Mouse (Mus musculus) gastrocnemius, postnatal 36 days (tissue): Measurements from ENCODE around the gene Zbtb24. TPM values are rescaled to one million over a fixed set of nuclear protein-coding genes. Genes with fewer than 3 reads are reported as not detected.
"Not testable (repeated sequence)": the region's sequence is repeated elsewhere in the genome, so short reads cannot be mapped to it uniquely, and the experiment has no call there.

Experiments used
- DNase-seq, 2 experiments: peaks; one replicate each; pipeline ENCODE4 v3.0.0; 2022
- intact Hi-C: fragments of 180-260 bp; cut with DNase I; formaldehyde crosslinking; loops from one replicate; pipeline ENCODE4 v1.15.1; 2025
- long read RNA-seq, 2 experiments: library from polyadenylated mRNA; stranded (forward); transcript quantifications; one replicate each; pipeline ENCODE4 v2.0.0; 2021
- total RNA-seq, 2 experiments: library from RNA; stranded (reverse); gene quantifications; 2 replicates each; pipeline ENCODE4 v1.2.3; 2021

Gene Zbtb24
- total RNA-seq, result 1 to 10 TPM; 3.5 to 4.5 TPM
- long read RNA-seq, experiment 1, partial matches to known transcripts, result 0 of 1 reads
- long read RNA-seq, experiment 1, other reads (novel, unspliced or antisense), result 1 of 1 reads
- long read RNA-seq, experiment 2, partial matches to known transcripts, result 0 of 2 reads
- long read RNA-seq, experiment 2, other reads (novel, unspliced or antisense), result 0 of 2 reads

- intact Hi-C loops, result no loop called here
- peak; percentile 93 to 94 for DNase-seq
These were observed at the start of gene Zbtb24 for GRCm38 (mm10) chr10:41450137-41450670. Zbtb24 (plus strand) TSS chr10:41450383.

GRCm38 (mm10) chr10:41401097-41401496, 49.1 kb upstream of the Zbtb24 start:
- DNase-seq, result no peak
- intact Hi-C loops, result no loop called here

GRCm38 (mm10) chr10:41403364-41403763, 46.8 kb upstream of the Zbtb24 start:
- intact Hi-C loops, result no loop called here
- no peak for DNase-seq

DNA sequence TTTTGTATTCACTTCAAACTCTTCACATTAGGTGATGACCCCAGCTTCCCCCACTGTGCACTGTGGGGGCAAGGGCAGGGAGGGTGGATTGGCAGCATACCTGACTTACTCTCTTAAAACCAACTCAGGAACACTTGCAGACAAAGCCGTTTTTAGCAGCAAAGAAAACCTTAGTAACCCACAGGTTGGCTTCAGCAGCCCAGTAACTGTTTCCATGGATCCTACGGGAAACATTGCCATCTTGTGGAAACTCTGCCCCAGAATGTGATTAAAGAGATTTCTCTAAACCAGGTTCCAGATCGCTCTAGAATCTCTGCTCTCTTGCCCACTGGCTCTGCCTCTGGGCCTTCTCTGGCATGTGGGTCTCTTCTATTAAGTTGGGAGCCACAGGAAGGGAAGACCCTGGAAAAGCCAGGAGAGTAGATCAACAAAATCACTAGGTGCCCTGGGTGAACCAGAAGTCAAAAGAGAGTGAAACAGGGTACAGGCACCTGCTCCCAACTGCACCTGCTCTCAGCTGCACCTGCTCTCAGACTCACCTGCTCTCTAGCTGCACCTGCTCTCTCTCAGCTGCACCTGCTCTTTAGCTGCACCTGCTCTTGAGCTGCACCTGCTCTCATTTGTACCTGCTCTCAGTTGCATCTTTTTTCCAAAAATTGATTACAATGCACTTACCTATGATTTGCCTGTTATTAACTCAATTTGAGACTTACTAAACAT, 46.1 kb upstream of the Zbtb24 start:
- no peak for DNase-seq
- intact Hi-C loops, result no loop called here

GRCm38 (mm10) chr10:41410176-41410575, 40.0 kb upstream of the Zbtb24 start:
- DNase-seq, intact Hi-C loops: not testable (repeated sequence)

DNA sequence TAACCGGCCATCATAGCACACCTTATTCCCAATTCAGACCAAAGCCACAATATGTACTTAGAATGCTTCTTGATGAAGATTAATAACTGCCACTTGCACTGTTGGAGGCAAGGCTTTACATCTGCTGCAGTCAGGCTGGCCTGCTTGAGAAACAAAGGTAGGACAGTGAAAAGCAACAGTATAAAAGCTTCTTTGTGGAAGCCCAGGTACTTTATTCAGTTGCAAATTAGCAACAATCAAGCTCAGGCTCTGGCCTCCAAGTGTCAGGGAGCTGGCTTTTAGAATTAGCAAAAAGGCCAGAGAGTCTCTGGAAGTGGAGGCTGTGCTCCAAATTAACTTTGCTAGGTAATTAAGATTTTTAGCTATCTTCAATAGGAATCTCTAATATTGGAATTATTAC, 39.4 kb upstream of the Zbtb24 start:
- DNase-seq, intact Hi-C loops: not testable (repeated sequence)

DNA sequence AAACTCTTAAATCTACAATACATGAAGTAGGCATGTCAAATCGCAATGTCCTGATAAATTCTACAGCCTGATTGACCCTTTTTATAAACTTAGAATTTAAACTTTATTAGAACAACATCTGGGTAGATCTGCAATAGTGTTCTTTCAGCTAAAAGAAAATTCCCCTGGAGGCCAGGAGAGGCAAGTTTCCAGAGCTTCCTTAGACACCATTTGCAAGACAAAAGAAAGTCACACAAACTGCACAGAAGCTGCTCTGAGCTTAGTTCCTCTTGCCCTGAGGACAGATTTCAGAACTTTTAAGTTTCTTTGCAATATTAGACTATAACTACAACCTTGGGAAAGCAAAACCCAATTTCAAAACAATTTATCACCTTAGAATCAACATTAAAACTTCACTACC, 36.7 kb upstream of the Zbtb24 start:
- DNase-seq, intact Hi-C loops: not testable (repeated sequence)

DNA sequence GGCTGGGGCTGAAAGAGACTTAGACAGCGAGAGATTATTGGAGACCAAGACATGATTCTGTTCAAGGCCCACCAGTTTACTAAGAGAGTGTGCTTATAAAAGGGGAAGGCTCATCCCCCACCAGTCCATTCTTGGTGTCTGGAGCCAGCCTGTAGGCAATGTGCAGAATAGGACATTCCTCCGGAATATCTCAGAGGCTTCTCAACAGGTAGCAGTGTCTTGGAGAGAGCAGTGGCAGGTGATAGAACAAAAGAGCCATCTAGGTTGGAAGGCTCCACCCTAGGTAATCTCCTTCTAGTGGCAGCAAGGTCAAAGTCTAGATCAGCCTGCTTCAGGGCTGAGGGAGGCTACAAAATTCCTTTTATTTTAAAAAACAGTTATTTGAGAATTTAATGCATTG, 34.8 kb upstream of the Zbtb24 start:
- DNase-seq, intact Hi-C loops: not testable (repeated sequence)

GRCm38 (mm10) chr10:41420496-41421200, 29.5 kb upstream of the Zbtb24 start:
- DNase-seq, result no peak
- intact Hi-C loops, result no loop called here

- no peak for DNase-seq
- intact Hi-C loops, result no loop called here
These were observed 26.5 kb upstream of the Zbtb24 start for GRCm38 (mm10) chr10:41423681-41424080.

- intact Hi-C loops, result no loop called here
- DNase-seq, result no peak
These were observed 23.8 kb upstream of the Zbtb24 start for GRCm38 (mm10) chr10:41426368-41426767.

DNA sequence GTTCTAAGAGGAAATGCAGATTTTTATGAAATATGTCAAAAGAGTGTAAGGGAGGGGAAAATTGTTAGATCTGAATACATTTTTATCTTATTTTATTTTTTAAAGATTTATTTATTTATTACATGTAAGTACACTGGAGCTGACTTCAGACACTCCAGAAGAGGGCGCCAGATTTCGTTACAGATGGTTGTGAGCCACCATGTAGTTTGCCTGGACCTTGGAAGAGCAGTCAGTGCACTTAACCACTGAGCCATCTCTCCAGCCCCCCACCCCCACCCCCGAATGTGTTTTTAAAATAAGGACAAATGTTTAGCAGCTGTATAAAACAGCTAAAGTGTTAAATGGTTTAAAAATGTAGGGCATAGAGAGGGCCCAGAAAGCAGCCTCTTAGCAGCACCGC, 15.6 kb upstream of the Zbtb24 start:
- DNase-seq, result peak in 1 of 2 experiments; percentile 35
- intact Hi-C loops, result loop anchor here (10.0 kb wide), 2 partner anchors 70 to 250 kb away; no protein-coding TSS in a partner anchor

DNA sequence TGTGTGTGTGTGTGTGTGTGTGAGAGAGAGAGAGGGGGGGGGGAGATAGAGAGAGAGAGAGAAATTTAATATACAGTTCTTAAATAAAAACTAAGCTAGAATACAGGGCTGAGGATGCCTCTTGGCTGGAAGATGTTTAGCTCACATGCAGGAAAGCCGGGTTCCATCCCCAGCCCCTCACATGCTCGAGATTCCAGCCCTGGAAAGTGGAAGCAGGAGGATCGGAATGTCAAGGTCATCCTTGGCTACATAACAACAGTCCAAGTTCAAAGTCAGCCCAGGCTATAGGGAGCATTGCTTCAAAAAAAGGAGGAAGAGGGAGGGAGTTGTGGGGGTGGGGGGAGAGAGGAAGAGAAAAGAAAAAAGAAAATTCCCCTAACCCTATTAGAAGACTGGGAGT, 15.0 kb upstream of the Zbtb24 start:
- DNase-seq, result no peak
- intact Hi-C loops, result loop anchor here (10.0 kb wide), 2 partner anchors 70 to 250 kb away; no protein-coding TSS in a partner anchor

DNA sequence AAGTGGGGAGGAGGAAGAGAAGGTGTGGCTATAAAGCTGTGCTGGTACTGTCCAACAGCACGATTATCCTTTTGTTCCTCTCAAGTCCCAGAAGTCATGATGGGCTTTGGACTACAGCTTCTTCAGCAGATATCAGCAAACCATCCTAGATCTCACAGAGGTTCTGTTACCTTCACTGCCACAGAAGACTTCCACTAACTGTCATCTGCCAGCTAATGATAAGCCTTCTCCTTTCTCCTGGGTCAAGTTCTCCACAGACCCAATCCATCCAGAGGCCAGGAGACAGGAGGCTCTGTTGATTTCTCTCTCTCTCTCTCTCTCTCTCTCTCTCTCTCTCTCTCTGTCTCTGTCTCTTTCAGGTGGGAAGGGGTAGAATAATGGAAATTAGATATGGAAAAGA, 2.0 kb upstream of the Zbtb24 start:
- DNase-seq, result no peak
- intact Hi-C loops, result no loop called here

DNA sequence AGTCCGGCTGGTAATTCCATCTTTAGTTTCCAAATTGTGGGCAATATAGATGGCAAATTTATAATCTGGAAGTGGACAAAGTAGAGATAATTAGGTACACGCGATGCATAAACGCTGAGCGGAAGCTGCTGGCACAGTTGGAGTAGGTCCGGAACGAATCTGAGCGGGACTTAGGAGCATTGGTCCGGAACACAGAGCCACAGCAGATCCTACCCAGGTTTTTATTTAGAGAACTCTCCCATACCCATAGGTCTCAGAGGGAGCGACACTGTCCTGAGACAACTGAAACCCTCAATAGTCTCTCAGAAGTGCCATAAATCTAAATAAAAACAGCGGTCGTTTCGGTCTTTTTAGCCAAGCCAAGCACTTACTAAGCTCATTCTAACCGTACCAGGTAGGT, 499 bp upstream of the Zbtb24 start:
- intact Hi-C loops, result no loop called here
- DNase-seq, result no peak

DNA sequence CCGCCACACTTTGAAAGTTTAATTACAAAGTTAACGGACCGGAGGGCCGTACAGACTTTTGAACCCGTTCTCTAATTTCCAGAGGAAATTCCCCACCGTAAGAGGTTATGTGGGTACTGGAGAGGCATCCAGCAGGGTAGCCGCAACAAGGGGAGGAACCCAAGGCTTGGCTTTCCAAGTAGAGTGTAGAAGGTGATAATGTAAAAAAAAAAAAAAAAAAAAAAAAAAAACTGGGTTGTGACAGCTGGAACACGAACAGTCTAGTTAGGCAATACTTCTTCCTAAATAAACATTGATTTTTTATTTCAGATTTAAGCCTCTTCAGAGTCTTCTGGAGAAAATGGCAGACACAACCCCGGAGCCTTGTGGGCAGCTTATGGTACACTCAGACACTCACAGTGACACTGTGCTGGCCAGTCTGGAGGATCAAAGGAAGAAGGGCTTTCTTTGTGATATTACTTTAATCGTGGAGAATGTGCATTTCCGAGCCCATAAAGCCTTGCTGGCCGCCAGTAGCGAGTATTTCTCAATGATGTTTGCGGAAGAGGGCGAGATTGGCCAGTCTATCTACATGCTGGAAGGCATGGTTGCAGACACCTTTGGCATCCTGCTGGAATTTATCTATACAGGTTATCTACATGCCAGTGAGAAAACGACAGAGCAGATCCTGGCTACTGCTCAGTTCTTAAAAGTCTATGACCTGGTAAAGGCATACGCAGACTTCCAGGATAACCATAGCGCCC, 768 bp downstream of the Zbtb24 start:
- intact Hi-C loops, result no loop called here
- DNase-seq, result no peak

DNA sequence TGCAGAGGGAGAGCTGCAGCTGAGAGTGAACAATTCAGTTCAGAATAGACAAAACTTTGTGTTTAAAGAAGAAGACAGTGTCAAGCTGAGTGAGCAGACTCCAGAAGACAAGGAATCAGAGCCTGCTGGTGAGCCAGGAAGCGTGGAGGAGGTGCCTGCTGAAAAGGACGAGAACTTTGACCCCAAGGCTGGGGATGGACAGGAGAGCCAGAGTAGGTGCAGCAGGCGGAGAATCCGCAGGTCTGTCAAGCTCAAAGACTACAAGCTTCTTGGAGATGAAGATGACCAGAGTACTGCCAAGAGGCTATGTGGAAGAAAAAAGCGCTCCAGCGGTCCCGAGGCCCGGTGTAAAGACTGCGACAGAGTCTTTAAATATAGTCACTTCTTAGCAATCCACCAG, 1.5 kb downstream of the Zbtb24 start:
- no peak for DNase-seq
- intact Hi-C loops, result no loop called here

- intact Hi-C loops, result no loop called here
- DNase-seq, result no peak
These were observed 2.6 kb downstream of the Zbtb24 start for GRCm38 (mm10) chr10:41452791-41453190.

GRCm38 (mm10) chr10:41459990-41460389, 9.8 kb downstream of the Zbtb24 start:
- no peak for DNase-seq
- intact Hi-C loops, result no loop called here

GRCm38 (mm10) chr10:41460501-41460900, 10.3 kb downstream of the Zbtb24 start:
- DNase-seq, result no peak
- intact Hi-C loops, result no loop called here
